Mouse (Mus musculus): ENCODE results near the gene Psmd11. TPM values are rescaled to one million over a fixed set of nuclear protein-coding genes. Genes with fewer than 3 reads are reported as not detected.

Gene Psmd11
- polyA plus RNA-seq, 1 experiment from 2014 or later: 174 TPM

- H3K4me1 ChIP-seq (ENCODE audit: control insufficient read depth in 2 of 2, insufficient read depth in 2 of 2, low read length in 2 of 2): peaks cover 7 to 18% of the 10 kb centered on the region in 2 experiments
- H3K27ac ChIP-seq (replicated peaks in 1 of 2; ENCODE audit: control insufficient read depth in 1 of 2, insufficient read depth in 1 of 2, low read depth in 2 of 2, low read length in 2 of 2): no peak overlapping the region
- H3K4me3 ChIP-seq (ENCODE audit: control insufficient read depth in 1 of 2, insufficient read depth in 1 of 2, low read depth in 1 of 2, low read length in 2 of 2): no peak overlapping the region
- ATAC-seq (ENCODE audit: insufficient number of reproducible peaks, insufficient read depth, low FRiP score, low read depth): no peak
- H3K4me2 ChIP-seq (ENCODE audit: low read length): no peak overlapping the region
- H3K27me3 ChIP-seq (ENCODE audit: control insufficient read depth, insufficient read depth, low read length): no peaks in the 10 kb centered on the region
- WGBS: 45% methylated on average over 2 of the region's 2 CpGs
- H3K9me3 ChIP-seq (ENCODE audit: control insufficient read depth, low read length): no peaks in the 10 kb centered on the region
- no peaks in the 10 kb centered on the region for H3K36me3 ChIP-seq (ENCODE audit: control insufficient read depth, insufficient read depth, low read length)
- H3K9ac ChIP-seq (ENCODE audit: low read length): no peak overlapping the region
These were observed 92.7 kb downstream of the Psmd11 start for GRCm38 (mm10) chr11:80521148-80521547.

Other genes starting within 250 kb of the Psmd11 start
- gene Rnf135, start 244.8 kb upstream of the Psmd11 start, polyA plus RNA-seq (2014; fragmentation: Nextera tagmentation; extraction: Ambion mirVana): 10.6 and 10.8 TPM in 2 replicates
- 71.3 and 75.2 TPM in 2 replicates for gene Rhot1, start 219.6 kb upstream of the Psmd11 start, polyA plus RNA-seq (2014; fragmentation: Nextera tagmentation; extraction: Ambion mirVana)
- gene Rhbdl3, start 127.7 kb upstream of the Psmd11 start, polyA plus RNA-seq (2014; fragmentation: Nextera tagmentation; extraction: Ambion mirVana): 1.0 and 1.7 TPM in 2 replicates
- 17.1 and 19.8 TPM in 2 replicates for gene 5730455P16Rik, start 50.6 kb upstream of the Psmd11 start, polyA plus RNA-seq (2014; fragmentation: Nextera tagmentation; extraction: Ambion mirVana)
- 163 and 165 TPM in 2 replicates for gene Zfp207, start 45.3 kb upstream of the Psmd11 start, polyA plus RNA-seq (2014; fragmentation: Nextera tagmentation; extraction: Ambion mirVana)
- gene Cdk5r1, start 48.4 kb downstream of the Psmd11 start, polyA plus RNA-seq (2014; fragmentation: Nextera tagmentation; extraction: Ambion mirVana): 0.23 and 0.36 TPM in 2 replicates

All from heart, embryonic 14.5 days (tissue).